Mouse (Mus musculus): Measurements from ENCODE around the gene Iqschfp. TPM values are rescaled to one million over a fixed set of nuclear protein-coding genes. Genes with fewer than 3 reads are reported as not detected.

Iqschfp gene
- polyA plus RNA-seq, 1 experiment from 2014 or later: 5.3 TPM

DNA sequence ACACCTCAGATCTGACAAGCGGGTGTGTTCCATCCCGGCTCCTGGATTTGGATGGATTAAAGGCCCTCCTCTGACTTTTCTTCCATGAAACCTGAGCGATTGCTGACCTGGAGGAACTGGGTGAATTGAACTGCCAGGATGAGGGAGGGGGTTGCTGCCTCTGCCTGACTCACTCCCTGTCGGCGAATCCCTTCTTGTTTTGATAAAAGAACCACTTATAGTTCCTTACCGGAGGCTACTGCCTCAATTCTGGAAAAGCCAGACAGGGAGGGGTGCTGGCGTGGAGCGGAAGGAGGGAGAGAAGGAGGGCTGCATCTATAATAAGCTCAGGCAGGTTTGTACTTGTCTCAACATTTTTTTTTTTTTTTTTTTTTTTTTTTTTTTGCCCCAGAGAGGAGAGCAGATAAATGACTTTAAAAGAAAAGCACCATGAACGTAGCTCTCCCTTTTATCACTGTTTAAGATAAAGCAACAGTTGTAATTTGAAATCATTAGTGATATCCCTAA lies 603.8 kb downstream of the Iqschfp start:
- Histone ChIP-seq H3K4me2 (ENCODE audit: low read length) (peak overlapping the region; percentile 87), H3K4me3 (replicated peaks; ENCODE audit: low read length) (peak overlapping the region; percentile 62), H3K9ac (replicated peaks; ENCODE audit: low read depth, low read length) (peak overlapping the region; percentile 69), H3K9me3 (ENCODE audit: control insufficient read depth, low read length) (no peaks in the 10 kb centered on the region), H3K27ac (ENCODE audit: low read length) (peak overlapping the region; percentile 39), H3K4me1 (replicated peaks; ENCODE audit: control insufficient read depth, insufficient read depth, low read length) (peaks cover 25% of the 10 kb centered on the region), H3K36me3 (ENCODE audit: control insufficient read depth, insufficient read depth) (no peaks in the 10 kb centered on the region), H3K27me3 (replicated peaks; ENCODE audit: control insufficient read depth, insufficient read depth, low read length) (peaks cover 5% of the 10 kb centered on the region; the same call in 1 of the 2 replicates)
- ATAC-seq: no peak
- under 1% methylated on average over 9 of the region's 9 CpGs for WGBS

DNA sequence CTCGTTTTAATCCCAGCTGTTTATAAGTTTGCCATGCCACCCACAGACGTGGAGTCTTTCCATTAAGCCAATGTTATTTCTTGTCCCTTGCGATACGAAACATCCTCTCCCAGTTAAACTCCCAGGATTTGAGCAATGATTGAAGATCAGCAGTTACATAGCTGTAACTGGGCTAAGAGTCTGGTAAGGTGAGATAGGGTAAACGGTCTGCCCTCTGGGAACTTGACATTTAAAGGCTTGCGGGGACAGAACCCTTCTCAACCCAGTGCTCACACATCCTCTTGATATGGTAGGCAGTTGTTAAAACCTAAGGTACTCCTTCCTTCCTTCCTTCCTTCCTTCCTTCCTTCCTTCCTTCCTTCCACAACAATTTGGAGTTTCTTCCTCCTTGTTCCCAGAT lies 604.5 kb downstream of the Iqschfp start:
- no peak for ATAC-seq
- peak overlapping the region; percentile 62; the same call in 1 of the 2 replicates for H3K4me3 ChIP-seq (replicated peaks; ENCODE audit: low read length)
- no peak overlapping the region for H3K27ac ChIP-seq (ENCODE audit: low read length)
- H3K27me3 ChIP-seq (replicated peaks; ENCODE audit: control insufficient read depth, insufficient read depth, low read length): peaks cover 5% of the 10 kb centered on the region; the same call in 1 of the 2 replicates
- H3K36me3 ChIP-seq (ENCODE audit: control insufficient read depth, insufficient read depth): no peaks in the 10 kb centered on the region
- peak overlapping the region; percentile 87 for H3K4me2 ChIP-seq (ENCODE audit: low read length)
- no peaks in the 10 kb centered on the region for H3K9me3 ChIP-seq (ENCODE audit: control insufficient read depth, low read length)
- H3K4me1 ChIP-seq (replicated peaks; ENCODE audit: control insufficient read depth, insufficient read depth, low read length): peaks cover 25% of the 10 kb centered on the region
- WGBS: 63% methylated on average over 6 of the region's 6 CpGs
- no peak overlapping the region for H3K9ac ChIP-seq (replicated peaks; ENCODE audit: low read depth, low read length)

DNA sequence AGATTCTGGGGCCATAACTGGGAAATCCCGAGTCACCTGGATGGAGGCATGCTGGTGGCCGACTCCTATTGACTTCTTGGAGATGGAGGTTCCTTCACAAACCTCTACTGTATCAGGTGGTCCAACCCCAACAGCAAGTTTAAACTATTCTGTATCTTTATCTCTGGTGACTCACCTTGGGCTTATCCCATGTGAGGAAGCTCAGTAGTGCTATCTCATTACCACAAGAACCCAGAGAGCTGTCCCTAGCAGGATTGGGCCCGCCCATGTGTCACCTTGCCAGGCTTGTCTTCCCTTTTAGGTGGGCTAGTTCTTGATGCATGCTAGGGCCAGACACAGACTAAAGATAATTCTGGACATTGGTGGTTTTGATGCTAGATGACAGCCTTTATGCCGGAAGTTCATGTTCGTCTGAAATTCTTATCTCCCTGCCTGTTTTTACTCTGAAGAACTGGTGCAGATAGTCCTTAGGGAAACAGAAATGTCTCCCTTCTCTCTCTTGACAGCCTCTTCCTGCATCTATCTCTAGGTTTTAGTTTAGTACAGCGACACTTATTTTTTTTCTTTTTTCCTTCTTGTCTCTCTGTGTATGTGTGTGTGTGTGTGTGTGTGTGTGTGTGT lies 607.6 kb downstream of the Iqschfp start:
- H3K27ac ChIP-seq (ENCODE audit: low read length): no peak overlapping the region
- no peak for ATAC-seq

DNA sequence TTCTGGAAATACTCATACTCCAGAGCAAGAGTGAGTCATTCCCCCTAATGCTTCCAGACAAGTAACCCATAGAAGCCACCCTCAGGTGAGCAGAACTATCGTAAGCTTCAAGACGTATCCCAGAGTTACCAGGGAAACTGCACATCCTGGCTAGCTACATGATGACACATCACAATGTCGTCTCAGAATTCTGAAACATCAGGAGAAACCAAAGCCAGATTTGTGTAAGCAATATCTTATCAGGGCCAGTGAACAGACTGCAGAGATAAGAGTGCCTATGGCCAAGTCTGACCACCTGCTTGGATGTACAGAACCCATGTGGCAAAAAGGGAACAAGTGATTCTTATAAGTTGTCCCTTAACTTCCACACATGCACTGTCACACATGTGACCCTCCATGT lies 612.8 kb downstream of the Iqschfp start:
- Histone ChIP-seq H3K4me1 (replicated peaks; ENCODE audit: control insufficient read depth, insufficient read depth, low read length) (no peaks in the 10 kb centered on the region), H3K9ac (replicated peaks; ENCODE audit: low read depth, low read length) (no peak overlapping the region), H3K27ac (ENCODE audit: low read length) (no peak overlapping the region), H3K9me3 (ENCODE audit: control insufficient read depth, low read length) (no peaks in the 10 kb centered on the region), H3K4me2 (ENCODE audit: low read length) (no peak overlapping the region), H3K4me3 (replicated peaks; ENCODE audit: low read length) (no peak overlapping the region), H3K36me3 (ENCODE audit: control insufficient read depth, insufficient read depth) (no peaks in the 10 kb centered on the region), H3K27me3 (replicated peaks; ENCODE audit: control insufficient read depth, insufficient read depth, low read length) (no peaks in the 10 kb centered on the region)
- WGBS: 92% methylated on average over 3 of the region's 3 CpGs
- no peak for ATAC-seq

More for the DNA sequence above, 607.6 kb downstream of the Iqschfp start:
- no peaks in the 10 kb centered on the region for H3K36me3 ChIP-seq (ENCODE audit: control insufficient read depth, insufficient read depth)
- H3K4me2 ChIP-seq (ENCODE audit: low read length): no peak overlapping the region
- peaks cover 13% of the 10 kb centered on the region for H3K4me1 ChIP-seq (replicated peaks; ENCODE audit: control insufficient read depth, insufficient read depth, low read length)
- H3K4me3 ChIP-seq (replicated peaks; ENCODE audit: low read length): no peak overlapping the region
- 91% methylated on average over 6 of the region's 6 CpGs for WGBS
- H3K9me3 ChIP-seq (ENCODE audit: control insufficient read depth, low read length): no peaks in the 10 kb centered on the region
- H3K27me3 ChIP-seq (replicated peaks; ENCODE audit: control insufficient read depth, insufficient read depth, low read length): no peaks in the 10 kb centered on the region
- no peak overlapping the region for H3K9ac ChIP-seq (replicated peaks; ENCODE audit: low read depth, low read length)

DNA sequence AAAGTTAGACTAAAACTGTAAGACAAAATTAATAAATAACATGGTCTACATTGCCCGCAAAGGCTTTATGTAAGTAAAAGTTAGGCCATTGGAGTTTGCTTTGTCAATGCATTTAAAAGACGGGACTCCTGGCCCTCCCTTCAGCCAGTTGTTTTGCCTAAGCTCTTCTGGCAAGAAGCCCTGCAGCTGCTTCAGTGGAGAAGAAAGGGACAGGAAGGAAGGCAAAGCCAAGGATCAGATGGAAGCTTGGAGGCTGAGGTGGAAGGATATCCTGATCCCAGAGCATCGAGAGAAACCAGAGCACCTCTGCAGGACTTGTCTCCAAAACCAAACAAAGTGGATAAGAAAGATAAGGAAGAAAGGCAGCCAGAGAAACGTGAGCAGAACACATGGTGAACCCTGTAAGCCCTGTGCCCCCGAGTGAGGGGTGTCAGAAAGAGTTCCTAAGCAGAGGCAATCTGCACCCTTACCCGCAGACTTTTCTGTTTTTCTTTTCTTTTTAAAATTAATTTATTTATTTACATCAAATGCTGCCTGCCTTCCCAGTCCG lies 614.8 kb downstream of the Iqschfp start:
- H3K27me3 ChIP-seq (replicated peaks; ENCODE audit: control insufficient read depth, insufficient read depth, low read length): no peaks in the 10 kb centered on the region
- no peak for ATAC-seq
- H3K4me3 ChIP-seq (replicated peaks; ENCODE audit: low read length): no peak overlapping the region
- 71% methylated on average over 7 of the region's 7 CpGs for WGBS
- H3K4me2 ChIP-seq (ENCODE audit: low read length): no peak overlapping the region
- no peaks in the 10 kb centered on the region for H3K36me3 ChIP-seq (ENCODE audit: control insufficient read depth, insufficient read depth)
- H3K27ac ChIP-seq (ENCODE audit: low read length): no peak overlapping the region
- no peaks in the 10 kb centered on the region for H3K4me1 ChIP-seq (replicated peaks; ENCODE audit: control insufficient read depth, insufficient read depth, low read length)
- no peaks in the 10 kb centered on the region for H3K9me3 ChIP-seq (ENCODE audit: control insufficient read depth, low read length)
- no peak overlapping the region for H3K9ac ChIP-seq (replicated peaks; ENCODE audit: low read depth, low read length)

DNA sequence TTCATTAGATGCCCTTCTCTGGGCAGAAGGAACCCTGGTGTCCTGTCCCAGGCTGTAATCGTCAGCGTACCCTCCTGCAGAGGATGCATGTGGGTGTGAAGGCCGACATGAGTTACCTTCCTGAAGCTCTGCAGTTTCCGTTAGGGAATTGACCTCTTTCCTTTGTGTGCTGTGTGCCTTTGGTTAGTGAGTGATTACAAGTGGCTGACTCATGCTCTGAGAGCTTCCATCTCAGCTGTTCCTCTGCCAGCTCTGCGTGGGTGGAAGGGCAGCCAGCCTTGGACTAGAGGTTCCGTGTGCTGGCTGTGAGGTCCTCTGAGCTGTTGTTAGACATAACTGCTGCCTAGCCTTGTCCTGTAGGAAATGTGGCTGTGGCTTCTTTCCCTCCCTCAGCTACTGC lies 616.6 kb downstream of the Iqschfp start:
- ATAC-seq: no peak
- Histone ChIP-seq H3K27me3 (replicated peaks; ENCODE audit: control insufficient read depth, insufficient read depth, low read length) (no peaks in the 10 kb centered on the region), H3K27ac (ENCODE audit: low read length) (no peak overlapping the region), H3K4me3 (replicated peaks; ENCODE audit: low read length) (no peak overlapping the region), H3K9me3 (ENCODE audit: control insufficient read depth, low read length) (no peaks in the 10 kb centered on the region), H3K4me2 (ENCODE audit: low read length) (no peak overlapping the region), H3K36me3 (ENCODE audit: control insufficient read depth, insufficient read depth) (no peaks in the 10 kb centered on the region), H3K9ac (replicated peaks; ENCODE audit: low read depth, low read length) (no peak overlapping the region), H3K4me1 (replicated peaks; ENCODE audit: control insufficient read depth, insufficient read depth, low read length) (peaks cover 4% of the 10 kb centered on the region)
- 62% methylated on average over 6 of the region's 6 CpGs for WGBS

DNA sequence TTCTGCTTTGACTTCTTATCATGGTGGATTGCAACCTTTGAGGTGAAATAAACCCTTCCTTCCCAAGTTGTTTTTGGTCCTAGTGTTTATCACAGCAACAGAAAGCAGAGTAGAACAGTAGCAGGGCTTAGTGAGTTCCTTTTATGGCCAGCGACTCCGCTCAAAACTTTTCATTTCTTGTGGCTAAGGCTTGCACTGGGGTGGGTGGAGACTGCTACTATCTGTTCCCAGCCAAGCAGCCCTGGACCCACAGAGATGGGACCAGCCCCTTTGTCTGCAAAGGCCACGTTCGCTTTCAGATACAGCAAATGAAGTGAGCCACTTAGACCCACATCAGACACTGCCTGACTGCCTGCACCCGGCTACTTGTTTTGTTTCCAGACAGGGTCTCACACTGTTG lies 618.8 kb downstream of the Iqschfp start:
- Histone ChIP-seq H3K27ac (ENCODE audit: low read length) (no peak overlapping the region), H3K36me3 (ENCODE audit: control insufficient read depth, insufficient read depth) (no peaks in the 10 kb centered on the region), H3K9ac (replicated peaks; ENCODE audit: low read depth, low read length) (no peak overlapping the region), H3K9me3 (ENCODE audit: control insufficient read depth, low read length) (no peaks in the 10 kb centered on the region), H3K4me1 (replicated peaks; ENCODE audit: control insufficient read depth, insufficient read depth, low read length) (peaks cover 11% of the 10 kb centered on the region), H3K4me2 (ENCODE audit: low read length) (no peak overlapping the region), H3K27me3 (replicated peaks; ENCODE audit: control insufficient read depth, insufficient read depth, low read length) (no peaks in the 10 kb centered on the region), H3K4me3 (replicated peaks; ENCODE audit: low read length) (no peak overlapping the region)
- no peak for ATAC-seq
- WGBS: 85% methylated on average over 5 of the region's 5 CpGs

DNA sequence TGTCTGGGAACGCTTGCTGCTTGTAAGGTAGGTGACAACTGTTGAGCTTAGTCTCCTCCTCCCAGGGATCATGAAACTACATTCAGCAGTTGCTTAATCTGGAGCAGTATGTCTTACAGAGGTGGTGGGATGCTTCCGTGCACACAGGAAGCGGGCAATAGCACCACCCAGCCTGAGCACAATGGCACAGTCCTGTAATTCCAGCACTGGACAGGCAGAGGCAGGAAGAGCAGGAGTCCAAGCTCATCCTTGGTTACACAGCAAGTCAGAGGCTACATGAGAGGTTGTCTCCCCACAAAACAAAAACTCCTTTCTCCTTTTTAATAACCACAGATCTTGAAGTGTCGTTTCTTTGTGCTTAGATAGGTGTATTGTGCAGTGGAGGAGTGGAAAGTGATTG lies 619.7 kb downstream of the Iqschfp start:
- WGBS: 84% methylated on average over 4 of the region's 4 CpGs
- H3K9ac ChIP-seq (replicated peaks; ENCODE audit: low read depth, low read length): no peak overlapping the region
- no peak overlapping the region for H3K4me3 ChIP-seq (replicated peaks; ENCODE audit: low read length)
- no peaks in the 10 kb centered on the region for H3K27me3 ChIP-seq (replicated peaks; ENCODE audit: control insufficient read depth, insufficient read depth, low read length)
- no peaks in the 10 kb centered on the region for H3K36me3 ChIP-seq (ENCODE audit: control insufficient read depth, insufficient read depth)
- H3K4me2 ChIP-seq (ENCODE audit: low read length): no peak overlapping the region
- H3K9me3 ChIP-seq (ENCODE audit: control insufficient read depth, low read length): no peaks in the 10 kb centered on the region
- H3K4me1 ChIP-seq (replicated peaks; ENCODE audit: control insufficient read depth, insufficient read depth, low read length): peaks cover 18% of the 10 kb centered on the region
- no peak overlapping the region for H3K27ac ChIP-seq (ENCODE audit: low read length)
- no peak for ATAC-seq

DNA sequence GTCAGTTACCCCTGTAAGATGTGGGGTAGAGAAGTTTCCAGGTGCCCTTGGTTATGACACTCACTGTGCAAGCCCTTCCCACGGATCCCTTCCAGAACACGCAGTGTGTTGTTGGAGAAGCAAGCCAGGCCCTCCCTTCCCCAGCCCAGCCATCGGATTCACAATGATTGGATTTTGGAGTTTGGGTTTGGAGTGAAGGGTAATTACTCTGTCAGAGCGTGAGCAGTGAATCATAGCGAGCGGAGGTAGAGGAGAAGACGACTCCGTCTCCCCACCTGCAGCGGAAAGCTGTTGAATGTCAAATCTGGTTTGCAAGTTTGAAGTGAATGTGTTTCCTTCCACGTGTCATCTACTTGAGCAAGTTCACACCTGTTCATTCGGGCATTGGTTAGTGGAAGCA lies 620.3 kb downstream of the Iqschfp start:
- no peak for ATAC-seq
- no peaks in the 10 kb centered on the region for H3K9me3 ChIP-seq (ENCODE audit: control insufficient read depth, low read length)
- H3K36me3 ChIP-seq (ENCODE audit: control insufficient read depth, insufficient read depth): no peaks in the 10 kb centered on the region
- H3K4me2 ChIP-seq (ENCODE audit: low read length): no peak overlapping the region
- no peaks in the 10 kb centered on the region for H3K27me3 ChIP-seq (replicated peaks; ENCODE audit: control insufficient read depth, insufficient read depth, low read length)
- no peak overlapping the region for H3K27ac ChIP-seq (ENCODE audit: low read length)
- no peak overlapping the region for H3K9ac ChIP-seq (replicated peaks; ENCODE audit: low read depth, low read length)
- no peak overlapping the region for H3K4me3 ChIP-seq (replicated peaks; ENCODE audit: low read length)
- 70% methylated on average over 11 of the region's 11 CpGs for WGBS
- H3K4me1 ChIP-seq (replicated peaks; ENCODE audit: control insufficient read depth, insufficient read depth, low read length): peaks cover 19% of the 10 kb centered on the region
